Mouse (Mus musculus): ENCODE measurements around the gene Ttll10.

DNA sequence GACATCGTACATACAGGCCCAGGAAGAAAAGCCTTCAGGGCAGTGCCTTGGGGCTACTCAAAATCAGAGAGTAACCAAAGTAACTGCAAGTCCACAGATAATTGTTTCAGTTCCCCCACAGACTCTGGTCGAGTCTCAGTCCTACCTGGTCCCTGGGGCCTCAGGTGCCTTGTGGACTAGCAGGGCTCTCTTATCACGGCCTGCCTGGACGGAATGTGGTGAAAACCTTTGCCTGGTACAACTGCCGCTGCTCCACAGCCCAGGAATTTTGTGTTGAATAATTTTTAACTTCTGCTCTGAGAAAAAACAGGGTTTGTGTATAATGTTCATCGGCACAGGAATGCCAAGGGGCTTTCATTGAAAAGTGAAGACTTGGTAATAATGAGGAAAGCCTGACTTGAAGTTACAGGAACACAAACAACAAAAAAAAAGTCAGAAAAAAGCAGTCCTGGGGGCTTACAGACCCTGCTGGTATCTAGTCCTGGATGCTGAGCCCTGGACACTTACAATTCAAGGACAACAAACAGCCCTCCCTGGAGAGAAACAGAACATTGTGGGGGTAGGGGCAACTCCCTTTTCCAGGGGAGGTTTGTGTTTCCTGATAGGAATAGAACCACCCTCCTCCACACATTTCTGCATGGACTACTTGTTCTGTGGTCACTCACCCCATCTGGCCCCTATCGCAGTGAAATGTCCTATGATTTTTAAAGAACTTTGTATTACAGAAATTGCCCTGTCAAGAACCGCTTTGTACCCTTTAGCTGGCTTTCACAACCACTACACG is 25.1 kb upstream of the Ttll10 start:
- TF ChIP-seq CTCF (IDR thresholded peaks at IDR 0.05; ENCODE audit: low read depth) (no peak), EP300 (IDR thresholded peaks at IDR 0.05; ENCODE audit: low read depth) (no peak)

All from liver, postnatal 0 days (tissue).